ENCODE assay signal across 20 mouse cellular contexts in genomic region chr16:94566124-94566523, GRCm38 (mm10). TPM values are rescaled to one million over a fixed set of nuclear protein-coding genes. Genes with fewer than 3 reads are reported as not detected.
DNase-seq lines count a peak whose midpoint lies in the region; ATAC-seq and TF ChIP-seq lines count a peak whose summit lies in the region.
"Had no signal": no experiment of that assay in that cellular context is flagged by ENCODE, and none has a peak within 500 bp of the region (broad histone marks: within the 10 kb centered on the region; RNA-seq: fewer than 3 reads in every experiment).

No protein-coding gene starts in this region.

- H3K9me3 ChIP-seq in heart, embryonic 16.5 days (replicated peaks; ENCODE audit: control insufficient read depth, low read length), result no peaks in the 10 kb centered on the region
- H3K9me3 ChIP-seq in lung, embryonic 14.5 days (ENCODE audit: low read depth, low read length), result no peaks in the 10 kb centered on the region
- H3K9me3 ChIP-seq: embryonic facial prominence, embryonic 12.5 days; forebrain, embryonic 10.5 days; hindbrain, embryonic 15.5 days had no signal

- no peak for DNase-seq in heart, adult 9 months (ENCODE audit: low spot score in 2 of 2)
- peak; percentile 28 for DNase-seq in lung, embryonic 14.5 days
- DNase-seq in lung, postnatal 14 days, result no peak
- DNase-seq in fat pad, adult 2 months (ENCODE audit: extremely low read depth, low read depth, low spot score), result peak; percentile 99
- DNase-seq in adipocyte (ENCODE audit: low spot score), result no peak
- DNase-seq: adrenal gland, adult 8-10 months; cerebellum, adult 11 months; cerebellum, adult 8-10 months; cerebellum, postnatal 14 days; embryo, embryonic 11 days; gastrocnemius, adult 2 months; gastrocnemius, postnatal 25 days; heart, adult 18-20 months had no signal

- no peaks in the 10 kb centered on the region for H3K36me3 ChIP-seq in heart, embryonic 16.5 days (ENCODE audit: control insufficient read depth, insufficient read depth)
- H3K36me3 ChIP-seq in lung, embryonic 14.5 days (ENCODE audit: insufficient read depth), result no peaks in the 10 kb centered on the region
- H3K36me3 ChIP-seq: embryonic facial prominence, embryonic 12.5 days; forebrain, embryonic 10.5 days; hindbrain, embryonic 15.5 days had no signal

- 0 out of 2 replicates have a peak overlapping the region, but pooled peaks have one; percentile 4 for H3K27ac ChIP-seq in heart, embryonic 16.5 days (ENCODE audit: low read length)
- H3K27ac ChIP-seq in lung, embryonic 14.5 days (ENCODE audit: low read depth), result no peak overlapping the region
- H3K27ac ChIP-seq: embryonic facial prominence, embryonic 12.5 days; forebrain, embryonic 10.5 days; gastrocnemius, adult 2 months; hindbrain, embryonic 15.5 days had no signal

- TF ChIP-seq CTCF in lung, embryonic 14.5 days (IDR thresholded peaks at IDR 0.05; ENCODE audit: low read depth), result no peak

- H3K9ac ChIP-seq in heart, embryonic 16.5 days (ENCODE audit: low read length), result no peak overlapping the region
- no peak overlapping the region for H3K9ac ChIP-seq in lung, embryonic 14.5 days
- H3K9ac ChIP-seq: embryonic facial prominence, embryonic 12.5 days; hindbrain, embryonic 15.5 days had no signal

- no peak for ATAC-seq in heart, embryonic 16.5 days (replicated peaks; ENCODE audit: extremely low read depth, insufficient read depth, low FRiP score)
- no peak for ATAC-seq in lung, embryonic 14.5 days (ENCODE audit: insufficient read depth)
- ATAC-seq in granulocyte monocyte progenitor cell, adult 5-6 weeks (replicated peaks; ENCODE audit: poor library complexity, severe bottlenecking), result peak; percentile 18; the same call in 1 of the 2 replicates
- ATAC-seq: forebrain, embryonic 14.5 days; intestine, embryonic 16.5 days had no signal

- no peaks in the 10 kb centered on the region for H3K27me3 ChIP-seq in heart, embryonic 16.5 days (ENCODE audit: control insufficient read depth, insufficient read depth, low read length)
- no peaks in the 10 kb centered on the region for H3K27me3 ChIP-seq in lung, embryonic 14.5 days (ENCODE audit: insufficient read depth, low read length)
- H3K27me3 ChIP-seq: embryonic facial prominence, embryonic 12.5 days; hindbrain, embryonic 15.5 days had no signal

- 41% methylated on average over 8 of the region's 8 CpGs for WGBS in heart, embryonic 16.5 days
- 21% methylated on average over 8 of the region's 8 CpGs for WGBS in lung, embryonic 14.5 days

- H3K4me3 ChIP-seq in heart, embryonic 16.5 days (ENCODE audit: low read length), result no peak overlapping the region
- H3K4me3 ChIP-seq in lung, embryonic 14.5 days (ENCODE audit: low read depth, low read length), result no peak overlapping the region
- H3K4me3 ChIP-seq: embryonic facial prominence, embryonic 12.5 days; forebrain, embryonic 10.5 days; gastrocnemius, adult 2 months; hindbrain, embryonic 15.5 days had no signal

- H3K4me2 ChIP-seq in heart, embryonic 16.5 days (ENCODE audit: low read depth, low read length), result no peak overlapping the region
- no peak overlapping the region for H3K4me2 ChIP-seq in lung, embryonic 14.5 days
- H3K4me2 ChIP-seq: embryonic facial prominence, embryonic 12.5 days; hindbrain, embryonic 15.5 days had no signal

- peaks cover 9% of the 10 kb centered on the region for H3K4me1 ChIP-seq in heart, embryonic 16.5 days (ENCODE audit: control insufficient read depth, insufficient read depth, low read length)
- peaks cover 7% of the 10 kb centered on the region; the same call in 1 of the 2 replicates for H3K4me1 ChIP-seq in lung, embryonic 14.5 days (ENCODE audit: insufficient read depth)

RNA-seq across cellular contexts. Expression of gene Dyrk1a, which starts 3.7 kb away (rescaled TPM):
- polyA plus RNA-seq in heart, embryonic 16.5 days (2015; fragmentation: Nextera tagmentation; extraction: Ambion mirVana), result 7.8 and 8.1 TPM in 2 replicates
- 11.2 and 11.8 TPM in 2 replicates for polyA plus RNA-seq in lung, embryonic 14.5 days (2014; fragmentation: Nextera tagmentation; extraction: Ambion mirVana)
- total RNA-seq in granulocyte monocyte progenitor cell, adult 5-6 weeks (2014; fragmentation: Nextera tagmentation), result 35.6 and 60.1 TPM in 2 replicates
- 61.1 and 64.9 TPM in 2 replicates for total RNA-seq in granulocyte monocyte progenitor cell, adult 5-6 weeks (2017)

RNA-seq across cellular contexts. Expression of gene Vps26c, which starts 39.5 kb away (rescaled TPM):
- 47.9 and 51.7 TPM in 2 replicates for polyA plus RNA-seq in heart, embryonic 16.5 days (2015; fragmentation: Nextera tagmentation; extraction: Ambion mirVana)
- polyA plus RNA-seq in lung, embryonic 14.5 days (2014; fragmentation: Nextera tagmentation; extraction: Ambion mirVana), result 54.9 and 63.7 TPM in 2 replicates
- total RNA-seq in granulocyte monocyte progenitor cell, adult 5-6 weeks (2014; fragmentation: Nextera tagmentation), result 19.9 and 25.3 TPM in 2 replicates
- total RNA-seq in granulocyte monocyte progenitor cell, adult 5-6 weeks (2017), result 27.4 and 32.7 TPM in 2 replicates

Comparison
In these comparisons a context has a peak if more than half of its experiments do, and no peak if none do; other contexts are left out.
1. DNase-seq: peak in lung, embryonic 14.5 days (single experiment) and fat pad, adult 2 months (single experiment); none in heart, adult 9 months (0 of 2), lung, postnatal 14 days (single experiment) and adipocyte (single experiment).